Mouse (Mus musculus) stomach, embryonic 16.5 days (tissue): ENCODE results near the gene Mycbp. TPM values are rescaled to one million over a fixed set of nuclear protein-coding genes. Genes with fewer than 3 reads are reported as not detected.

Experiments used
- ATAC-seq: fragments of 200-750 bp; cut with Nextera tagmentation; 2 replicates; pipeline ENCODE4 v1.8.0; 2017; ENCODE audit warnings: moderate number of reproducible peaks, moderate TSS enrichment; ENCODE audit not compliant: insufficient read depth, low FRiP score
- H3K27ac ChIP-seq: fragments of 300-500 bp; sonication (generic); 2 replicates; pipeline ENCODE4 v1.5.1; 2014; ENCODE audit warnings: low read length
- H3K27me3 ChIP-seq: fragments of 300-500 bp; sonication (generic); 2 replicates; pipeline ENCODE4 v1.6.1; 2014; ENCODE audit warnings: low read length, control low read depth, mixed read lengths; ENCODE audit not compliant: control insufficient read depth, insufficient read depth
- H3K36me3 ChIP-seq: fragments of 300-500 bp; sonication (generic); 2 replicates; pipeline ENCODE4 v1.6.1; 2014; ENCODE audit warnings: low read length; ENCODE audit not compliant: control insufficient read depth, insufficient read depth
- H3K4me1 ChIP-seq: fragments of 300-500 bp; sonication (generic); 2 replicates; pipeline ENCODE4 v1.6.1; 2014; ENCODE audit warnings: low read length, control low read depth, mixed read lengths; ENCODE audit not compliant: control insufficient read depth, insufficient read depth
- H3K4me2 ChIP-seq: fragments of 300-500 bp; sonication (generic); 2 replicates; pipeline ENCODE4 v1.6.1; 2014; ENCODE audit warnings: low read depth, low read length, mixed read lengths
- H3K4me3 ChIP-seq: fragments of 300-500 bp; sonication (generic); replicated peaks from 2 replicates; pipeline ENCODE4 v1.5.1; 2014; ENCODE audit warnings: mild to moderate bottlenecking, low read length
- H3K9ac ChIP-seq: fragments of 300-500 bp; sonication (generic); 2 replicates; pipeline ENCODE4 v1.6.1; 2014; ENCODE audit warnings: low read length
- H3K9me3 ChIP-seq: fragments of 300-500 bp; sonication (generic); replicated peaks from 2 replicates; pipeline ENCODE4 v1.6.1; 2016; ENCODE audit warnings: low read length, control low read depth; ENCODE audit not compliant: control insufficient read depth
- WGBS: fragments of 180-500 bp; shearing (Covaris S2); extraction: QIAGEN DNeasy Blood & Tissue Kit; methylation state at CpG from one replicate; pipeline ENCODE4 v1.1.7; 2014; 5-methylcytosine and 5-hydroxymethylcytosine counted together
- polyA plus RNA-seq: library from polyadenylated mRNA; unstranded; fragments of >200 nt; fragmentation: Nextera tagmentation; extraction: Ambion mirVana; gene quantifications from 2 replicates; pipeline ENCODE4 v1.2.1, GENCODE M21; 2015

Gene Mycbp
- polyA plus RNA-seq, 1 experiment from 2014 or later = 88.2 TPM

- Histone ChIP-seq H3K36me3 (no peaks in the 10 kb centered on the region), H3K4me1 (peaks cover 4% of the 10 kb centered on the region; the same call in 1 of the 2 replicates), H3K27me3 (no peaks in the 10 kb centered on the region), H3K9ac (no peak overlapping the region), H3K9me3 (no peaks in the 10 kb centered on the region), H3K4me3 (no peak overlapping the region), H3K4me2 (no peak overlapping the region), H3K27ac (no peak overlapping the region)
- no peak for ATAC-seq
- WGBS = 54% methylated on average over 7 of the region's 8 CpGs
Observed at GRCm38 (mm10) chr4:123952059-123952458, 47.4 kb downstream of the Mycbp start.

GRCm38 (mm10) chr4:123956703-123957491 lies 52.3 kb downstream of the Mycbp start:
- H3K4me3 ChIP-seq = peak overlapping the region; percentile 12
- peak overlapping the region; percentile 20; the same call in 1 of the 2 replicates for H3K9ac ChIP-seq
- H3K27ac ChIP-seq = no peak overlapping the region
- peak; percentile 52; the same call in 1 of the 2 replicates for ATAC-seq
- H3K36me3 ChIP-seq = no peaks in the 10 kb centered on the region
- H3K9me3 ChIP-seq = no peaks in the 10 kb centered on the region
- no peaks in the 10 kb centered on the region; the same call in 1 of the 2 replicates for H3K27me3 ChIP-seq
- WGBS = 4% methylated on average over 31 of the region's 31 CpGs
- H3K4me1 ChIP-seq = peaks cover 4% of the 10 kb centered on the region; the same call in 1 of the 2 replicates
- peak overlapping the region; percentile 48 for H3K4me2 ChIP-seq

GRCm38 (mm10) chr4:123957492-123957808 lies 52.8 kb downstream of the Mycbp start:
- Histone ChIP-seq H3K9ac (no peak overlapping the region), H3K9me3 (no peaks in the 10 kb centered on the region), H3K27ac (no peak overlapping the region), H3K4me1 (peaks cover 4% of the 10 kb centered on the region; the same call in 1 of the 2 replicates), H3K4me3 (peak overlapping the region; percentile 12; the same call in 1 of the 2 replicates), H3K27me3 (no peaks in the 10 kb centered on the region; the same call in 1 of the 2 replicates), H3K36me3 (no peaks in the 10 kb centered on the region), H3K4me2 (peak overlapping the region; percentile 48; the same call in 1 of the 2 replicates)
- no peak for ATAC-seq
- 58% methylated on average over 4 of the region's 4 CpGs for WGBS

GRCm38 (mm10) chr4:123957891-123958290 lies 53.3 kb downstream of the Mycbp start:
- ATAC-seq = no peak
- no peaks in the 10 kb centered on the region; the same call in 1 of the 2 replicates for H3K27me3 ChIP-seq
- no peak overlapping the region for H3K9ac ChIP-seq
- no peak overlapping the region for H3K27ac ChIP-seq
- 62% methylated on average over 4 of the region's 4 CpGs for WGBS
- no peaks in the 10 kb centered on the region for H3K9me3 ChIP-seq
- no peak overlapping the region for H3K4me3 ChIP-seq
- no peak overlapping the region for H3K4me2 ChIP-seq
- no peaks in the 10 kb centered on the region for H3K36me3 ChIP-seq
- peaks cover 4% of the 10 kb centered on the region; the same call in 1 of the 2 replicates for H3K4me1 ChIP-seq

GRCm38 (mm10) chr4:123960955-123961354 lies 56.3 kb downstream of the Mycbp start:
- 37% methylated on average over 4 of the region's 4 CpGs for WGBS
- Histone ChIP-seq H3K9me3 (no peaks in the 10 kb centered on the region), H3K4me3 (no peak overlapping the region), H3K36me3 (no peaks in the 10 kb centered on the region), H3K9ac (no peak overlapping the region), H3K4me2 (no peak overlapping the region), H3K27me3 (no peaks in the 10 kb centered on the region; the same call in 1 of the 2 replicates), H3K27ac (no peak overlapping the region), H3K4me1 (peaks cover 4% of the 10 kb centered on the region; the same call in 1 of the 2 replicates)
- ATAC-seq = no peak

Other genes with a start within 250 kb of the Mycbp start
- 34.1 and 35.3 TPM in 2 replicates for gene Macf1, start 220.5 kb upstream of the Mycbp start, polyA plus RNA-seq
- gene Ndufs5, start 186.6 kb upstream of the Mycbp start, polyA plus RNA-seq = 288 and 291 TPM in 2 replicates
- 36.5 and 37.2 TPM in 2 replicates for gene Akirin1, start 154.5 kb upstream of the Mycbp start, polyA plus RNA-seq
- gene Rhbdl2, start 117.0 kb upstream of the Mycbp start, polyA plus RNA-seq = 9.7 and 10.6 TPM in 2 replicates
- 0.05 and 0.10 TPM in 2 replicates for gene 4933427I04Rik, start 45.2 kb upstream of the Mycbp start, polyA plus RNA-seq
- gene Rragc, start 12.6 kb downstream of the Mycbp start, polyA plus RNA-seq = 43.4 and 45.7 TPM in 2 replicates
- gene 4930535I16Rik, start 13.2 kb downstream of the Mycbp start, polyA plus RNA-seq = not detected in 2 replicates